Mouse (Mus musculus): ENCODE results near the gene Slc35g3. TPM values are rescaled to one million over a fixed set of nuclear protein-coding genes. Genes with fewer than 3 reads are reported as not detected.
A peak's percentile ranks its signal among the peaks of the same experiment; 100 is the strongest.
"Not testable (repeated sequence)": the region's sequence is repeated elsewhere in the genome, so short reads cannot be mapped to it uniquely, and the experiment has no call there.

Gene Slc35g3
- polyA plus RNA-seq, 1 experiment from 2014 or later, result 1.0 TPM

DNA sequence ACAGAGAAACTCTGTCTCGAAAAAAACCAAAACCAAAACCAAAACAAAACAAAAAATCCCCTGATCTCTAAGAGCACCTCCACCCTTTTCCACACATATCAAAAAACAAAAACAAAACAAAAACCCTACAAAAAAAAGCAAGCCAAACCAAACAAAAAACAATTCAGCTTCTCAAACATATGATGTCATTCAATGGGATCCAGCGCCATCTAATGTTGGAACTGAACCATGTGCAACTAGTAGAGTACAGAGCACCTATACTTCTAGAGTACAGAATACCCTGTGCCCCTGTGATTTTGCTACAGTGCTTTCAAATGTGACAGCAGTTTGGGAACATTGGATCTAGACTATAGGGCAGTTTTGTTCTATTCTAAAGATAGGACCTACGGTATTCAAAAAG, 7.1 kb downstream of the Slc35g3 start:
- WGBS, result 46% methylated on average over 3 of the region's 3 CpGs
- DNase-seq (ENCODE audit: low spot score) (peak; percentile 86), ATAC-seq (no peak)
- Histone ChIP-seq H3K4me3 (ENCODE audit: low read depth, low read length) (no peak overlapping the region), H3K36me3 (ENCODE audit: insufficient read depth, low read length) (no peaks in the 10 kb centered on the region), H3K27me3 (replicated peaks; ENCODE audit: insufficient read depth, low read length) (no peaks in the 10 kb centered on the region), H3K4me1 (ENCODE audit: insufficient read depth, low read depth, low read length) (peaks cover 8% of the 10 kb centered on the region), H3K9ac (replicated peaks; ENCODE audit: low read depth) (no peak overlapping the region), H3K27ac (ENCODE audit: low read length) (no peak overlapping the region), H3K4me2 (replicated peaks; ENCODE audit: low read depth, low read length) (no peak overlapping the region), H3K9me3 (ENCODE audit: low read length) (no peaks in the 10 kb centered on the region)
- peak; percentile 8; the same call in 1 of the 2 replicates for TF ChIP-seq EP300 (IDR thresholded peaks at IDR 0.05)
- peak; percentile 78 for TF ChIP-seq CTCF (IDR thresholded peaks at IDR 0.05)

DNA sequence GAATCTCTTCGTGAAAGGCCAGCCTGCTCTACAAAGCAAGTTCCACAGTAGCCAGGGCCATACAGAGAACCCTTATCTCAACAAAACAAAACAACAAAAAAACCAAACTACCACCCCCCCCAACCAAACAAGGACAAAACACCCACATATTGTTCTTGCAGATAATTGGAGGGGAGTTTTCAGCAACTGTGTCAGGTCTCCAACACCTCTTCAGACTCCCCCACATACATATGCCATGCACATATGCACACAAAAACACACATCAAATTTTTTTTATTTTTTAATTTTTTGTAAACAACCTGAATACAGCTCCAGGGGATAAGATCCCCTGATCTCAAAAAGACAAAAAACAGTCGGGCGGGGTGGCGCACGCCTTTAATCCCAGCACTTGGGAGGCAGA, 7.5 kb downstream of the Slc35g3 start:
- 88% methylated on average over 5 of the region's 5 CpGs for WGBS
- no peak overlapping the region for H3K9ac ChIP-seq (replicated peaks; ENCODE audit: low read depth)
- DNase-seq (ENCODE audit: low spot score), result no peak

DNA sequence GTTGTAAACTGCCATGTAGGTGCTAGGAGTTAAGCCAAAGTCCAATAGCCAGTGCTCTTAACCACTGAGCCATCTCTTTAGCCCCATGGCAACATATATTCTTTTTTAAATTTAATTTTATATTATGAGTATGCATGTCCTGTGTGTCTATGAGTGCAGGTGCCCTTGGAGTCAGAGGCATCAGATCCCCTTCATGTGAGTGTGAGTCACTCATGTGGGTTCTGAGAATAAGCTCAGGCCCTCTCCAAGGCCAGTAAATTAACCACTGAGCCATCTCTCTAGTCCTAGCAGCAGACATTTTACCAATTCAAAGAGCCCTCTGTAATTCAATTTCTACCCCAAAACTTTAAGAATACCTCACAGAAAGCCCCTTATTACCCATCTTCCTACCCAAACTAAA, 9.1 kb downstream of the Slc35g3 start:
- H3K9ac ChIP-seq (replicated peaks; ENCODE audit: low read depth), result no peak overlapping the region
- H3K27ac ChIP-seq (ENCODE audit: low read length), result no peak overlapping the region
- H3K4me3 ChIP-seq (ENCODE audit: low read depth, low read length), result no peak overlapping the region
- no peaks in the 10 kb centered on the region for H3K27me3 ChIP-seq (replicated peaks; ENCODE audit: insufficient read depth, low read length)
- H3K4me2 ChIP-seq (replicated peaks; ENCODE audit: low read depth, low read length), result no peak overlapping the region
- no peak for ATAC-seq
- TF ChIP-seq EP300 (IDR thresholded peaks at IDR 0.05) (no peak), CTCF (IDR thresholded peaks at IDR 0.05) (no peak)
- no peak for DNase-seq (ENCODE audit: low spot score)
- peaks cover 8% of the 10 kb centered on the region for H3K4me1 ChIP-seq (ENCODE audit: insufficient read depth, low read depth, low read length)
- H3K9me3 ChIP-seq (ENCODE audit: low read length), result no peaks in the 10 kb centered on the region
- no peaks in the 10 kb centered on the region for H3K36me3 ChIP-seq (ENCODE audit: insufficient read depth, low read length)

More for the DNA sequence above, 7.5 kb downstream of the Slc35g3 start:
- Histone ChIP-seq H3K27me3 (replicated peaks; ENCODE audit: insufficient read depth, low read length) (no peaks in the 10 kb centered on the region), H3K4me2 (replicated peaks; ENCODE audit: low read depth, low read length) (no peak overlapping the region), H3K4me3 (ENCODE audit: low read depth, low read length) (no peak overlapping the region), H3K36me3 (ENCODE audit: insufficient read depth, low read length) (no peaks in the 10 kb centered on the region), H3K4me1 (ENCODE audit: insufficient read depth, low read depth, low read length) (peaks cover 8% of the 10 kb centered on the region), H3K9me3 (ENCODE audit: low read length) (no peaks in the 10 kb centered on the region), H3K27ac (ENCODE audit: low read length) (no peak overlapping the region)
- no peak for ATAC-seq
- TF ChIP-seq CTCF (IDR thresholded peaks at IDR 0.05), result no peak

DNA sequence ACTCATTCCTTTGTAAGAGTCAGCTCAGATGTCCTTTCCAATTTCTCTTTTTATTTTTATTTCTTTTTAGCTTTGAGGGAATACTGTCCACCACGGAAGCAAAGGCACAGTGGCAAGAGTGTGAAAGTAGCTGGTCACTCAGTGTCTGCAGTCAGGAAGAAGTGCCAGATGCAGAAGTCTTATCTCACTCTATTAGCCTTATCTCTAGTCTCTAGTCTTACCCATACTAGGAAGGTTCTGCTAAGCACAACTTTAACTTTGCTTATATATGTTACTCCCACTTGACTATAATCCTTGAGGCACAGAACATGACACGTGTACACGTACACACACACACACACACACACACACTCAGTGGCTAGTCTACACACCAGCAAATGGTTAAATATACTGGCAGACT, 10.1 kb downstream of the Slc35g3 start:
- DNase-seq (ENCODE audit: low spot score), result no peak
- TF ChIP-seq EP300 (IDR thresholded peaks at IDR 0.05) (no peak), CTCF (IDR thresholded peaks at IDR 0.05) (no peak)

DNA sequence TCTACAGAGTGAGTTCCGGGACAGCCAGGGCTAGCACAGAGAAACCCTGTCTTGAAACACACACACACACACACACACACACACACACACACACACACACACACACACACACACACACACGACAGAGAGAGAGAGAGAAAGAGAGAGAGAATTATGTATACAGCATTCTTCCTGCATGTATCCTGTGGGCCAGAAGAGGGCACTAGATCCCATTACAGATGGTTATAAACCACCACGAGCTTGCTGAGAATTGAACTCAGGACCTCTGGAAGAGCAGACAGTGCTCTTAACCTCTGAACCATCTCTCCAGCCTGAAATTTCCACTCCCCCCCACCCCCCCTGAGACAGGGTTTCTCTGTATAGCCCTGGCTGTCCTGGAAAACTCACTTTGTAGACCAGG, 30.4 kb downstream of the Slc35g3 start:
- DNase-seq (ENCODE audit: low spot score); H3K4me3 ChIP-seq (ENCODE audit: low read depth, low read length); H3K9ac ChIP-seq (replicated peaks; ENCODE audit: low read depth); ATAC-seq; H3K9me3 ChIP-seq (ENCODE audit: low read length); H3K4me1 ChIP-seq (ENCODE audit: insufficient read depth, low read depth, low read length); H3K4me2 ChIP-seq (replicated peaks; ENCODE audit: low read depth, low read length); H3K27ac ChIP-seq (ENCODE audit: low read length); H3K27me3 ChIP-seq (replicated peaks; ENCODE audit: insufficient read depth, low read length): not testable (repeated sequence)
- WGBS, result 65% methylated on average over 3 of the region's 3 CpGs
- peak; percentile 46 for TF ChIP-seq CTCF (IDR thresholded peaks at IDR 0.05)
- H3K36me3 ChIP-seq (ENCODE audit: insufficient read depth, low read length), result peaks cover 28% of the 10 kb centered on the region

More for the DNA sequence above, 10.1 kb downstream of the Slc35g3 start:
- no peaks in the 10 kb centered on the region for H3K27me3 ChIP-seq (replicated peaks; ENCODE audit: insufficient read depth, low read length)
- no peaks in the 10 kb centered on the region for H3K9me3 ChIP-seq (ENCODE audit: low read length)
- no peak overlapping the region for H3K9ac ChIP-seq (replicated peaks; ENCODE audit: low read depth)
- H3K4me1 ChIP-seq (ENCODE audit: insufficient read depth, low read depth, low read length), result peaks cover 5% of the 10 kb centered on the region
- no peak overlapping the region for H3K27ac ChIP-seq (ENCODE audit: low read length)
- 55% methylated on average over 3 of the region's 3 CpGs for WGBS
- no peak overlapping the region for H3K4me2 ChIP-seq (replicated peaks; ENCODE audit: low read depth, low read length)
- H3K4me3 ChIP-seq (ENCODE audit: low read depth, low read length), result no peak overlapping the region
- ATAC-seq, result no peak
- H3K36me3 ChIP-seq (ENCODE audit: insufficient read depth, low read length), result peaks cover 6% of the 10 kb centered on the region; the same call in 1 of the 2 replicates

DNA sequence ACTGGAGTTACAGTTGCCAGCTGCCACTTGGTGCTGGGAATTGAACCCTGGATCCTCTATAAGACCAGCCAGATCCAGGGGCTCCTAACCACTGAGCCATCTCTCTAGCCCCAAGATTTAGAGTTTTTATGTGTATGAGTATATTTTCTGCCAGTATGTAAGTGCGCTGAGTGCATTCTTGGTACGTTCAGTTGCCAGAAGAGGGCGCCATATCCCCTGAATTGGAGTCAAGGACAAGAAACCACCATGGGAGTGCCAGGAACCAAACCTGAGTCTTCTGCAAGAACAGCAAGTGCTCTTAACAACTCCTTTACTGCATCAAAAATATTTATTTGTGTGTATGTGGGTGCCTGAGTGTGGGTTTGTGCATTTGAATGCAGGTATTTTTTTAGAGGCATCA, 32.7 kb downstream of the Slc35g3 start:
- Histone ChIP-seq H3K27ac (ENCODE audit: low read length) (no peak overlapping the region), H3K4me2 (replicated peaks; ENCODE audit: low read depth, low read length) (no peak overlapping the region), H3K36me3 (ENCODE audit: insufficient read depth, low read length) (peaks cover 5% of the 10 kb centered on the region; the same call in 1 of the 2 replicates), H3K9me3 (ENCODE audit: low read length) (no peaks in the 10 kb centered on the region), H3K4me1 (ENCODE audit: insufficient read depth, low read depth, low read length) (no peaks in the 10 kb centered on the region), H3K4me3 (ENCODE audit: low read depth, low read length) (no peak overlapping the region), H3K9ac (replicated peaks; ENCODE audit: low read depth) (no peak overlapping the region), H3K27me3 (replicated peaks; ENCODE audit: insufficient read depth, low read length) (no peaks in the 10 kb centered on the region)
- 27% methylated on average over 3 of the region's 3 CpGs for WGBS
- TF ChIP-seq CTCF (IDR thresholded peaks at IDR 0.05), result peak; percentile 72
- no peak for TF ChIP-seq EP300 (IDR thresholded peaks at IDR 0.05)
- ATAC-seq (peak; percentile 25; the same call in 1 of the 2 replicates), DNase-seq (ENCODE audit: low spot score) (peak; percentile 74)

DNA sequence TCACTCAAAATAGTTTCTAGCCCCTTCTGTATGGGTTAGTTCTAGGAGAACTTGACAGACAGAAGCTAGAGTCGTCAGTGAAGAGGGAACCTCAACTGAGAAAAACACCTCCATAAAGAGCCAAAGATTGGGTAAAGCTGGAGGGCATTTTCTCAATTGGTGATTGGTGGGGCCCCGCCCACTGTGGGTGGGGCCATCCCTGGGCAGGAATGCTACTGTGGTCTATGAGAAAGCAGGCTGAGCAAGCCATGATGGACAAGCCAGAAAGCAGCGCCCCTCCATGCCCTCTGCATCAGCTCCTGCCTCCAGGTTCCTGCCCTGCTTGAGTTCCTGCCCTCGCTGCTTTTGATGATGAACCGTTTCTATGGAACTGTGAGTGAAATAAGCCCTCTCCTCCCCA, 35.8 kb downstream of the Slc35g3 start:
- Histone ChIP-seq H3K4me1 (ENCODE audit: insufficient read depth, low read depth, low read length) (no peaks in the 10 kb centered on the region), H3K9me3 (ENCODE audit: low read length) (no peaks in the 10 kb centered on the region), H3K9ac (replicated peaks; ENCODE audit: low read depth) (no peak overlapping the region), H3K27me3 (replicated peaks; ENCODE audit: insufficient read depth, low read length) (no peaks in the 10 kb centered on the region), H3K4me2 (replicated peaks; ENCODE audit: low read depth, low read length) (no peak overlapping the region), H3K27ac (ENCODE audit: low read length) (no peak overlapping the region), H3K4me3 (ENCODE audit: low read depth, low read length) (no peak overlapping the region), H3K36me3 (ENCODE audit: insufficient read depth, low read length) (no peaks in the 10 kb centered on the region)
- WGBS, result 29% methylated on average over 5 of the region's 5 CpGs
- DNase-seq (ENCODE audit: low spot score) (peak; percentile 13), ATAC-seq (no peak)
- TF ChIP-seq CTCF (IDR thresholded peaks at IDR 0.05) (no peak), EP300 (IDR thresholded peaks at IDR 0.05) (no peak)

All from lung, postnatal 0 days (tissue).